Mouse (Mus musculus) cerebellum, adult 2 months (tissue): ENCODE results near the gene Grin2a.

ENCODE experiments used
- CTCF ChIP-seq: fragments of 200-500 bp; IDR thresholded peaks from 2 replicates; pipeline ENCODE4 v1.5.1; 2011; ENCODE audit warnings: low read depth, mild to moderate bottlenecking, control low read depth, low read length, moderate library complexity, borderline replicate concordance; ENCODE audit not compliant: insufficient read depth
- POLR2A ChIP-seq: fragments of 200-500 bp; IDR thresholded peaks from 2 replicates; pipeline ENCODE4 v1.6.1; 2011; ENCODE audit warnings: low read length, control low read depth, borderline replicate concordance; ENCODE audit not compliant: insufficient read depth

- TF ChIP-seq POLR2A (no peak), CTCF (no peak)
Observed at GRCm38 (mm10) chr16:9841496-9841895, 153.9 kb downstream of the Grin2a start.
